Mouse (Mus musculus): ENCODE measurements around the gene Hfm1. TPM values are rescaled to one million over a fixed set of nuclear protein-coding genes. Genes with fewer than 3 reads are reported as not detected.

Hfm1 gene
- polyA plus RNA-seq, 1 experiment from 2014 or later, result 5.8 TPM

DNA sequence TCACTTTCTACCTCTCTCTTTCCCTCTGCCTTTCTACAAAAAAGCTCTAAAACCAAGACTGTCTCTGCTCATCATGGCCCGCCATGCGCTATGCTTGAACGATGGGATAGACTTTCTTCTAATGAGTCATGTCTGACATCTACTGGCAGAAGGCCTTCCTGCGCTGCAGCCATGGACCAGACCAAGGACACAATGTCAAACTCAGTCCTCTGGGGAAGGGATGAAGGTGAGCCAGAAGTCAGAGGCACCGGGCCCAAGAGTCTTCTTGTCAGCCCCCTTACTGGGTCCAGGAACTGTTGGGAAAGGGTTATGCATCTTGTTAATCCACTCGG lies 134.9 kb downstream of the Hfm1 start:
- Histone ChIP-seq H3K27me3 (replicated peaks) (no peaks in the 10 kb centered on the region), H3K4me3 (no peak overlapping the region), H3K4me1 (no peaks in the 10 kb centered on the region), H3K36me3 (no peaks in the 10 kb centered on the region), H3K9me3 (no peaks in the 10 kb centered on the region), H3K9ac (no peak overlapping the region), H3K4me2 (replicated peaks) (no peak overlapping the region), H3K27ac (no peak overlapping the region)
- WGBS, result 13% methylated on average over 6 of the region's 6 CpGs
- ATAC-seq (ENCODE audit: low FRiP score, low read depth), result no peak

GRCm38 (mm10) chr5:106790496-106791240 lies 135.5 kb downstream of the Hfm1 start:
- no peaks in the 10 kb centered on the region for H3K36me3 ChIP-seq
- no peak overlapping the region for H3K9ac ChIP-seq
- no peak for ATAC-seq (ENCODE audit: low FRiP score, low read depth)
- no peak overlapping the region for H3K4me3 ChIP-seq
- no peaks in the 10 kb centered on the region for H3K9me3 ChIP-seq
- H3K27ac ChIP-seq, result no peak overlapping the region
- no peaks in the 10 kb centered on the region for H3K4me1 ChIP-seq
- no peaks in the 10 kb centered on the region for H3K27me3 ChIP-seq (replicated peaks)
- no peak overlapping the region for H3K4me2 ChIP-seq (replicated peaks)
- WGBS, result 45% methylated on average over 5 of the region's 5 CpGs

Small RNA genes lying within 50 kb of the gene (microRNA-seq; reads per million reads assigned to microRNA genes)
- not detected for gene Gm27527

Other genes starting within 250 kb of the Hfm1 start
- gene Zfp644, start 229.0 kb downstream of the Hfm1 start, polyA plus RNA-seq (2016; fragmentation: Nextera tagmentation; extraction: Ambion mirVana), result 63.3 and 72.9 TPM in 2 replicates
- 38.5 and 45.1 TPM in 2 replicates for gene Cdc7, start 38.0 kb upstream of the Hfm1 start, polyA plus RNA-seq (2016; fragmentation: Nextera tagmentation; extraction: Ambion mirVana)

Data from neural tube, embryonic 12.5 days (tissue).